Mouse (Mus musculus) liver, adult (tissue): Measurements from ENCODE around the gene 2610507B11Rik.

Experiments used
- GATA4 ChIP-seq: IDR thresholded peaks from 2 replicates; pipeline ENCODE4 v1.6.1; 2014; ENCODE audit warnings: mild to moderate bottlenecking, low read length; ENCODE audit not compliant: insufficient replicate concordance

Gene 2610507B11Rik

DNA sequence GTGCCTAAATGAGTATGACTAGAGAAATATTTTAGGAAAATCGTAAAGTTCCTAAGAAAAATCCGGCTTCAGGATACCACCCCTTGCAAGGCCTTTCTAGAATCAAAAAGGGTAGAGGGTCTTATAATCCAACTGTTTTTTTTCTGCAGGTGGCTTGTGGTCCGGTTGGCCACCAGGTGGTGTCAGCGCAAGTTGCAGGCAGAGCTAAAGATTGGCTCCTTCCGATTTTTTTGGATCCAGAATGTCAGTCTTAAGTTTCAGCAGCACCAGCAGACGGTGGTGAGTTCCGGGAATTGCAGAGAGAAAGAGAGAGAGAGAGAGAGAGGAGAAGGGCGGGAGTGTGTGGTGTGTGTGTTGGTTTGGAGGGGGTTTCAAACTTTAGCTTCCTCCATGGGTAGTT lies 998 bp downstream of the 2610507B11Rik start:
- TF ChIP-seq GATA4 = no peak

DNA sequence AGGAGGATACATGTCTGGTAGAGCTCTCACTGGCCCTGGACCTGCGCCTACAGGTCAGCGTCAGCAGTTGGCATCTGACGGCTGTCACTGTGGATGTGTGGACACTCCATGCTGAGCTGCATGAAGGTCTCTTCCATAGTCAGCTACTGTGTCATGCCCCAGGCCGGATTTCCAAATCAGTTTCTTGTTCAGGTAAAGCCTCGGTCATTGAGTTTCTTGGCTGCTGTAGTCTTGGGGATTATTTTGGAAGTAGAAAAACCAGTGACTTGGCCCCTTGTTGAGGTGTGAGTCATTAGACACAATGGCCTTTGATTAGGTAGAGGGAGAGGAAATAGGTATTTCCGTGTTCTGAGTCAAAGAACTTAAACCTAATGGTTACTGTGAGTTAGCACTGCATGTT lies 4.0 kb downstream of the 2610507B11Rik start:
- no peak for TF ChIP-seq GATA4

DNA sequence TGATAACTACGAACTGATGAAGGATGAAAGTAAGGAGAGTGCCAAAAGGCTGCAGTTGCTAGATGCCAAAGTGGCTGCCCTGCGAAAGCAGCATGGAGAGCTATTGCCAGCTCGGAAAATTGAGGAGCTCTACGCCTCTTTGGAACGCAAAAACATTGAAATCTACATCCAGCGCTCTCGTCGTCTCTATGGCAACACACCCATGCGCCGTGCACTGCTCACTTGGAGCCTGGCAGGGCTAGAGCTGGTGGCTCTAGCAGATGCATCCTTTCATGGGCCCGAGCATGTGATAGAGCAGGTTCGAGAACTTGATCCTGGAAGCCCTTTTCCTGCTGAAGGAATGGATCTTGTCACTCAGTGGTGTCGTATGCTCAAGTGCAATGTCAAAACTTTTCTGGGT lies 10.4 kb downstream of the 2610507B11Rik start:
- TF ChIP-seq GATA4 = no peak

DNA sequence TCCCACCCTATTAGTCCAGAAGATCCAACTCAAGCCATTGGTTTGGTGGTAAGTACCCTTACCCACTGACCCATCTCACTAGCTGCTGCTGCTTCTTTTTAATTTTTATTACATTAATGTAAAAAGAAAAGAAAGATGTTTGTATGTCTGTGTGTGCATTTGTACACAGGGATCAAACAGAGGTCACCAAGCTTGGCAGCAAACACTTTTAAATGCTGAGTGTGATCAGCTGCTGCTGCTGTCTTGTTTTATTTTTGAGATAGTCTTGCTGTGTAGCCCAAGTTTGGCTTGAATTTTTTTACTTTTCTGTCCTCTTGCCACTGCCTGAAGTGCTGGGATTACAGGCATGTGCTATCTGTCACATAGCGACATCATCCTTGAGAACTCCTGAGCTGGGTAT lies 14.0 kb downstream of the 2610507B11Rik start:
- TF ChIP-seq GATA4 = no peak

DNA sequence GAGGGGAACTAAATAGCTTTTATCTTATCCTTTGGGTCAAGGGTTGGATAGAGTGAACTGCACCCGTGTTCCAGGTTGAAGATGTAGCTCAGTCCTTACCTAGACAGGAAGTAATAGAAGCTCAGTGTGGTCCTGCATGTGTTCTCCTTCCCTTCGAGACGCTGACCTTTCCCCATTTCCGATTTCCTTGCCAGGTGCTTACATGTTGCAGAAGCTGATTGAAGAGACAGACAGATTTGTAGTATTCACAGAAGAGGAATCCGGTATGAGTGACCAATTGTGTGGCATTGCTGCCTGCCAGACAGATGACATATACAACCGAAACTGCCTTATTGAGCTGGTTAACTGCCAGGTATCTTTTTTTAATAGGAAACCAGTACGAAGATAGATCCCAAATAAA lies 17.3 kb downstream of the 2610507B11Rik start:
- no peak for TF ChIP-seq GATA4

DNA sequence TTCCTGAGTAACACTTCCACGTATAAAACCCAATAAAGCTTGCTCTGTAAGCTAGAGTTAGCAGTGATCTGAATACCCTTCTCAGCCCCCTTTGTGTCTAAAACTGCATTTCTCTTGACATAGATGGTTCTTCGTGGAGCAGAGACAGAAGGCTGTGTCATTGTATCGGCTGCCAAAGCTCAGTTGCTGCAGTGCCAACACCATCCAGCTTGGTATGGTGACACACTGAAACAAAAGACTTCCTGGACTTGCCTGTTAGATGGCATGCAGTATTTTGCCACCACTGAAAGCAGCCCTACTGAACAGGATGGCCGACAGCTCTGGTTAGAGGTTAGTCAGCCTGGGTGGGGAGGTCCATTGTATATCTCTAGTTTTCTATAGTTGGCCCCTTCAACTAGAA lies 18.0 kb downstream of the 2610507B11Rik start:
- no peak for TF ChIP-seq GATA4

DNA sequence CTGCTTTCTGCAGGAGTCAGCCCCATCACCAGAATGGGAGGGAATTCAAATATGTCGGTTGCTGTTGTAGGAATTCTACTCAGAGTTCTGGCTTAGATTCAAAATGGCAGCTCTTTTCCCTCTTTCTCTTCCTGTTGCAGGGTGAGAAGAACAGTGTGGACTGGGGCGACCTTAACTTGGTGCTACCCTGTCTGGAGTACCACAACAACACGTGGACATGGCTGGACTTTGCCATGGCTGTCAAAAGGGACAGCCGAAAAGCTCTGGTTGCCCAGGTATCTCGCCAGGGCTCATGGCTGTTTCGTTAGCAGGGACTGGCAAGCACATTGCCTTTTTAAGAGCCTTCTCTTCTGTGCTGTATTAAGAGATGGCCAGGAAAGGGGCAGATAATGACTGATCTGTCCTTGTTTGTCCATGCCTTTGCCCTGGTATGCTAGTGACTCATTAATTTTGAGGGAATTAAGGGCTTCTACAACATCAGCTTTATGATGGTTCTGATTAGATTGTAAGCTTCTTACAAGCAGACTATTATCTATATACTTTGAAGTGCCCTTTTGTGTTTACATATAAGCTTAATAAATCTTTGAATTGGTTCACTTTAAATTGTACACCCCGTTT lies 27.7 kb downstream of the 2610507B11Rik start:
- no peak for TF ChIP-seq GATA4

DNA sequence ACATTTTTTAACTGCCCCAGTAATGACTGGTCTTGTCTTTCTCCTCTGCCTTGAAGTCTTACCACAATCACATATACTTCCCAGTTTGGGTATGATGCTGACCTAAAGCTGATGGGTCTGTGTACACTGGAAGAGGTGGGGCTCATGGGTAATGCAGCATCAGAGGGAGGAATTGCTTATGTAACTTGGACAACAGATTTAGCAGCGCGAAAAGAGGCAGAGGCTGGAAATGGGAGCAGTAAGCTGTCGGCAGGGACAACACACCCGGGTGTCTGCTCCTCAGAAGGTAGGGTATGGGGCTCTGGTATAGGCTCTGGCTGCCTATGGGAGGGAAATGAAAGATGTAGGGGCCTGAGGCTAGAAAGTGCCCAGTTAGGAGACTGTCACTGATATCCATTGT lies 29.1 kb downstream of the 2610507B11Rik start, which contains the start of gene BC030499:
TSS of gene BC030499 (plus strand) at position 188 of the 400 bp plus-strand sequence.
- no peak for TF ChIP-seq GATA4

DNA sequence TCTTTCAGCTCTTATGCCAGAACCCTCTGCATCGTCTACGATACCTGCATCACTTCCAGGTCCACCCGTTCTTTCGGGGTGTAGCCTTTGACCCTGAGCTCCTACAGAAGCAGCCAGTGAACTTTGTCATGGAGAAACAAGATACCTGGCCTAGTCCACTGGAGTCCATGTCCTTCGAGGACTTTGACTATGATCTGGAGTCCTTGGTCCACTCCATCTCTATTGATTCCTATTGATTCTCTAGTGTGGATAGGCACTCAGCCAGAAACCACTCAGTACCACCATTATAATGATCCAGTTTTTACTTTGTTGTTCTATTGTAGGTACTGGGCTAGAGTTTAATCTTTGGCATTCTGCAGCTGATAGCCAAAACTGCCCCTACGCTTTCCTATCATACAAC lies 33.0 kb downstream of the 2610507B11Rik start:
- TF ChIP-seq GATA4 = no peak

DNA sequence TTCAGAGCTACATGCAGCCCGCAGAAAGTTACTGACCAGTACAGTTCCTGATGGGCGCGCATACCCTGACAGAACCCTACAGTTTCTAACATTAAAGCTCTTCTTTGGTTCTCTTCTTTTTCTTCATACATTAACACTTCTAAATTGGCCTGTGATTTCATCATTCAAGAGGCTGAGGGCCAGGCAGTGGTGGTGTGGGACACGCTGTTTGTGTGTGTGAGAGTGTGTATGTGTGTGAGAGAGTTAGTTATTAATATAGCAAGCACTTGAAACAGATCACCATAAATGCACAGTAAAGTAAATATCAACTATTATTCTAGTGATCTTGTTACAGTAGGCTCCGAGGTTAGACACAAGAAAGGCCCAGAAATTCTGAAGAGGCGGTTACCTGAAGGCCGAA lies 39.4 kb downstream of the 2610507B11Rik start:
- TF ChIP-seq GATA4 = no peak

DNA sequence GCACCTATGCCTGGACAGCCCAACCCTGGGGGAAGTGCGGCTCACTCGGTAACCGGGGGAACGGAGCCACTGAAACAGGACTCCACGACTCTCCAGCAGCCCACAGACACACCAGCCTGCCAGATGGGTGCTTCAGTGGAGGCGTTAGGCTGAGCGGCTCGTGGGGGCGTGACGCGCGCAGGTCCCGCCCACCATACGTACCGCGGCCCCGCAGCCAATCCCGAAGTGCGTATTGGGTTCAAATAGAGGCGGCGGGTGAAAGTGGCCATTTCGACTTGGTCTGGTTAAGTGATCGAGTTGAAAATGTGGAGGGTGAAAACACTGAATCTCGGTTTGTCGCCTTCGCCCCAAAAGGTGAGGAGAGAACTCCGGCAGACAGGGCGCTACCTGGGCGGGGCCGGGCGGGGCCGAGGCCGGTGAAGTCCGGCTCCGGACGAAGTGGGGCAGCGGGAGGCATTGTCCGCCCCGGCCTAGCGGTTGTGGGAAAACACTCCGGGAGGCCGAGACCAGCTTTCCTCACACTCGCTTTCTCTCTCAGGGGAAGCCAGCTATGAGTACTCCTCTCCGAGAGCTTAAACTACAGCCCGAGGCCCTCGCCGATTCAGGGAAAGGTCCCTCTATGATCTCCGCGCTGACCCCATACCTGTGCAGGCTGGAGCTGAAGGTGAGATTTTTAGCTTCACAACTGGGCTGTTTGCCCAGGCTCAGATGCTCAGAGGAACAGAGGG lies 40.0 kb downstream of the 2610507B11Rik start, which contains the start of gene Spag5:
TSS of gene Spag5 (plus strand) at position 173 of the 728 bp plus-strand sequence.
- no peak for TF ChIP-seq GATA4

DNA sequence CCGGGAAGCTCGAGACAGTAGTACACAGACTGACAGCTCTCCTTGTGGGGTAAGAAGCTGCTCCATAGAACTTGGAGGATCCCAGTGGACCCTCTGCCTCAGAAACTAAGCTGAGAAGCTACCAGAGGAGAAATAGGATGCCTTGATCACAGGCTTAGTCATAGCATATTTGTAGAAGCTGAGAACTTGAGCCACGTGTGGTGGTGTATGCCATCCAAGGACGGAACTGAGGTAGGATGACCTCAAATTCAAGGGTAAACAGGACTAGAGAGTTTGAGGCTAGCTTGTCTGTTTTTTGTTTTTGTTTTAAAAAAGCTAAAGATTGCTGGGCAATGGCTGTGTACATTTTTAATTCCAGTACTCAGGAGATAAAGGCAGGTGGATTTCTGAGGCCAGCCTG lies 43.7 kb downstream of the 2610507B11Rik start:
- no peak for TF ChIP-seq GATA4

DNA sequence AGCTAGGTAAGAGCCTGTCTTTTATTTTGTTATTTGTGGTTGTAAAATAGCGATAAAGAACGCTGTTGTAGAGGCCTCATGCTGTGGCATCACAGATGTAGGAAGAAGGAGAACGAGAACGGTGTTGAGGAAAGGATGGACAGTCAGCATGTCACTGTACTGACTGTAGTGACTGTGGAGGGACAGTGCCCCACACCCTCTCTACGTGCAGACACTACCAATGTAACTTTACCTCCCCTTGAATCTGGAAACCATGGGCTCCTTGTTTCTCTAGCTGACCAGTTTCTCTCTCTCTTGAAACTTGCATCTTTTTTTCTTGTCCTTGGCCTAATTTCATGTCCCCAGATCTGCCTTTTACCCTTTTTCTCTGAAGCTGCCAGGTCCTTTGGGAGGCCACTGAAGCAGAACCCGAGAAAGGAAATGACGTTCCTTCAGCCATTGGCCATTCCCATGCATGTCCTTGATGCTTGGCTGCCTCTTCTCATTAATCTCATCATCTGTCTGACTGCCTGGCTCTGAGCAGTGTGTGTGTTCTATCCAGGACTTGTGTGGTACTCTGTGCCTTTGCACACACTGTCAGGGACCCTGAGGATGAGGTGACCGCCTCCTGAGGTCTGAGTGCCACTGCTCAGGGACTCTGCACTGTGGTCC lies 49.4 kb downstream of the 2610507B11Rik start:
- TF ChIP-seq GATA4 = no peak

DNA sequence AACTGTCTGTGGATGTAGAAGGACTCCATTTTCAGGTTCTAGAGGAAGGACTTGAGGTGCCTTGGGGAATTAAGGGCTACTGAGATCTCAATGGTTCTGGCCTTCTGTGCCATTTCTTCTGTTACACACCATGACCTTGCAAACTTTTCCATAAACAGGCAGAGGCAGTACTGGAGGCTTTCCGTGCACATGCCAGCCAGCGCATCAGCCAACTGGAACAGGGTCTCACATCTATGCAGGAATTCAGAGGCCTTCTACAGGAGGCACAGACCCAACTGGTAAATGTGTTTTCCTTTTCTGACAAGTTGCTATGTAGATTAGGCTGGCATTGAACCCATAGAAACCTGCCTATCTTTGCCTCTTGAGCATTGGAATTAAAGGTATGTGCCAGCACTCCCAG lies 52.1 kb downstream of the 2610507B11Rik start:
- no peak for TF ChIP-seq GATA4

DNA sequence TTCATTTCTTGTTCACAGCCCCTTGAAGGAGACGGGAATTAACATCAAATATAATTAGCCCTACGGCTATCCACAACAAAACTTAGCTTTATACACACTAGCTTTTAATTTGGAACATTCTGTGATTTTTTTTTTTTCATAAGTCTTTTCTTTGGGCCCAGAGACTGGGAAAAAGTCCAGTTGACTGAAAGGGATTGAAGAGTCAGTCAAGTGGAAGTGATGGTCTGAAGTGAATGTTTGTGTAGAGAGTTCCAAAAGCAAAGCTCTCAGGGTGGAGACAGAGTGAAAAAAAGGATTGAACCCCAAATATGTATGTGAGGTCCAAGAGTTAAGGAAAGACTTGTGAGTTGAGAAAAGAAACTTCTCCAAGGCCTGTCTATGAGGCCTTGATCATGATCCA lies 56.9 kb downstream of the 2610507B11Rik start:
- no peak for TF ChIP-seq GATA4
